Mouse (Mus musculus): ENCODE data around the gene Sertad2. TPM values are rescaled to one million over a fixed set of nuclear protein-coding genes. Genes with fewer than 3 reads are reported as not detected.

The Sertad2 gene
- polyA plus RNA-seq, 1 experiment from 2014 or later, result 32.1 TPM

GRCm38 (mm10) chr11:20552758-20553673 is 10.0 kb downstream of the Sertad2 start:
- no peak overlapping the region for H3K9ac ChIP-seq (ENCODE audit: low read depth, low read length)
- no peaks in the 10 kb centered on the region for H3K36me3 ChIP-seq (ENCODE audit: control insufficient read depth, insufficient read depth, low read length)
- H3K4me2 ChIP-seq (ENCODE audit: low read depth, low read length), result no peak overlapping the region
- no peak overlapping the region for H3K27ac ChIP-seq (replicated peaks; ENCODE audit: low read depth, low read length)
- WGBS, result 74% methylated on average over 8 of the region's 8 CpGs
- no peaks in the 10 kb centered on the region for H3K27me3 ChIP-seq (replicated peaks; ENCODE audit: control insufficient read depth, insufficient read depth, low read length)
- no peak overlapping the region for H3K4me3 ChIP-seq (ENCODE audit: low read depth, low read length)
- H3K9me3 ChIP-seq (ENCODE audit: control insufficient read depth, low read length), result no peaks in the 10 kb centered on the region
- ATAC-seq (ENCODE audit: low read depth) (no peak), DNase-seq (ENCODE audit: low spot score) (no peak)
- no peaks in the 10 kb centered on the region for H3K4me1 ChIP-seq (ENCODE audit: control insufficient read depth, insufficient read depth, low read length)

DNA sequence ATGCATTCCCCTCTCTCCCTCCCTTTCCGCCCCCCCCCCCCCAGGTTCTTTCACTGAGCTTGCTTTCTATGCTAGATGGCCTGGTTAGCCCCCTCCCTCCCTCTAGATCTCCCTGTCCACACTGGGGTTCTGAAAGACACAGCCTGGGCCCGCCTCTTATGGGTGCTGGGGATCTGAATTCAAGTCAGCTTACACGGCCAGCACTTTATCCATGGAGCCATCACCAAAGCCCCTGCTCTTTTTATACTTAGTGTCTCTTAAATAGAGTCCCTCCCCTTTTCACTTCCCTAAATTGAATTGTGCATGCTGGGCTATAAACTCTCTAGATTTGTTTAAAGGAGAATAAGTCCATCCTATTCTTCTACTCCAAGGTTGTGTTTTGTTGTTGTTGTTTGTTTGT is 12.6 kb downstream of the Sertad2 start:
- Histone ChIP-seq H3K4me3 (ENCODE audit: low read depth, low read length) (no peak overlapping the region), H3K9ac (ENCODE audit: low read depth, low read length) (no peak overlapping the region), H3K9me3 (ENCODE audit: control insufficient read depth, low read length) (no peaks in the 10 kb centered on the region), H3K27ac (replicated peaks; ENCODE audit: low read depth, low read length) (no peak overlapping the region), H3K4me1 (ENCODE audit: control insufficient read depth, insufficient read depth, low read length) (peaks cover 12% of the 10 kb centered on the region), H3K4me2 (ENCODE audit: low read depth, low read length) (no peak overlapping the region), H3K36me3 (ENCODE audit: control insufficient read depth, insufficient read depth, low read length) (no peaks in the 10 kb centered on the region), H3K27me3 (replicated peaks; ENCODE audit: control insufficient read depth, insufficient read depth, low read length) (no peaks in the 10 kb centered on the region)
- ATAC-seq (ENCODE audit: low read depth), result no peak
- WGBS, result 84% methylated on average over 2 of the region's 3 CpGs
- DNase-seq (ENCODE audit: low spot score), result no peak

DNA sequence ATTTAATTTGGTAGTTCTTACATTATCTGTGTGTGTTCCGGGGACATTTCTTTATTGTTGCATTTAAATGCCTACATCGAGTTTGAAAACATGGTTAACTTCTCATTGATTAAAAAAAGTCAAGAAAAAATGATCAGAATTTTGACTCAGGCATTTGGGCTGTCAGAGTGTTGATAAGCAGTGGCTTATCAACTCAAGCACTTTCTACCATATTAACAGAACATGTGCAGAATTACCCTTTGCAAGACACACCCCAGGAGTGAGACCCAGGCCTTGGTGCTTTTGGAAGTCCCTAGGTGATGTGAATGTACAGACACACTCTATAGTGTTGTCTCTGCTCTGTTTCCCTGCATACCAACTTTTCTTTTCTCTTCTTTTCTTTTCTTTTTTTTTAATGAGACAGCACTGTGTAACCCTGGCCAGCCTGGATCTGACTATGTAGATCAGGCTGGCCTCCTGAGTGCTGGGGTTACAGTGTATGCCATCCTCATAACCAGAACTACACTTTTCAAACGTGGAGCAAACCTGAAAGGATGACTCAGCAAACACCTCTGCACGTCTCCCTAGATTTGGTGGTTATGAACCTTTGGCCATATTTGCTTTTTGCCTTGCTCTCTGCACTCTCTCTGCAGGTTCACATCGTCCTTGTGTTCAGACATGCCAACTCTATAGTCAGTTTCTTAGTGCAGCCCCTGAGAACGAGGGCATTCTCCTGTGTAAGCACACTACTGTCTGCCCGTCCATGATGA is 13.3 kb downstream of the Sertad2 start:
- H3K9me3 ChIP-seq (ENCODE audit: control insufficient read depth, low read length), result no peaks in the 10 kb centered on the region
- WGBS, result 74% methylated on average over 7 of the region's 7 CpGs

GRCm38 (mm10) chr11:20559236-20559950 is 16.3 kb downstream of the Sertad2 start:
- H3K4me2 ChIP-seq (ENCODE audit: low read depth, low read length), result no peak overlapping the region
- H3K9me3 ChIP-seq (ENCODE audit: control insufficient read depth, low read length), result no peaks in the 10 kb centered on the region
- no peak for ATAC-seq (ENCODE audit: low read depth)
- H3K27me3 ChIP-seq (replicated peaks; ENCODE audit: control insufficient read depth, insufficient read depth, low read length), result no peaks in the 10 kb centered on the region
- H3K36me3 ChIP-seq (ENCODE audit: control insufficient read depth, insufficient read depth, low read length), result no peaks in the 10 kb centered on the region
- peaks cover 17% of the 10 kb centered on the region for H3K4me1 ChIP-seq (ENCODE audit: control insufficient read depth, insufficient read depth, low read length)
- WGBS, result 54% methylated on average over 11 of the region's 11 CpGs
- H3K27ac ChIP-seq (replicated peaks; ENCODE audit: low read depth, low read length), result no peak overlapping the region
- H3K9ac ChIP-seq (ENCODE audit: low read depth, low read length), result no peak overlapping the region
- no peak overlapping the region for H3K4me3 ChIP-seq (ENCODE audit: low read depth, low read length)
- no peak for DNase-seq (ENCODE audit: low spot score)

More for the DNA sequence above, 13.3 kb downstream of the Sertad2 start:
- Histone ChIP-seq H3K4me3 (ENCODE audit: low read depth, low read length) (no peak overlapping the region), H3K27ac (replicated peaks; ENCODE audit: low read depth, low read length) (no peak overlapping the region), H3K4me1 (ENCODE audit: control insufficient read depth, insufficient read depth, low read length) (peaks cover 13% of the 10 kb centered on the region), H3K4me2 (ENCODE audit: low read depth, low read length) (no peak overlapping the region), H3K9ac (ENCODE audit: low read depth, low read length) (no peak overlapping the region), H3K36me3 (ENCODE audit: control insufficient read depth, insufficient read depth, low read length) (no peaks in the 10 kb centered on the region), H3K27me3 (replicated peaks; ENCODE audit: control insufficient read depth, insufficient read depth, low read length) (no peaks in the 10 kb centered on the region)
- DNase-seq (ENCODE audit: low spot score) (no peak), ATAC-seq (ENCODE audit: low read depth) (no peak)

GRCm38 (mm10) chr11:20559951-20560642 is 17.0 kb downstream of the Sertad2 start:
- Histone ChIP-seq H3K4me3 (ENCODE audit: low read depth, low read length) (no peak overlapping the region), H3K36me3 (ENCODE audit: control insufficient read depth, insufficient read depth, low read length) (no peaks in the 10 kb centered on the region), H3K4me2 (ENCODE audit: low read depth, low read length) (0 out of 2 replicates have a peak overlapping the region, but pooled peaks have one; percentile 13), H3K27me3 (replicated peaks; ENCODE audit: control insufficient read depth, insufficient read depth, low read length) (no peaks in the 10 kb centered on the region), H3K9me3 (ENCODE audit: control insufficient read depth, low read length) (no peaks in the 10 kb centered on the region), H3K4me1 (ENCODE audit: control insufficient read depth, insufficient read depth, low read length) (peaks cover 17% of the 10 kb centered on the region), H3K9ac (ENCODE audit: low read depth, low read length) (no peak overlapping the region), H3K27ac (replicated peaks; ENCODE audit: low read depth, low read length) (no peak overlapping the region)
- no peak for ATAC-seq (ENCODE audit: low read depth)
- 55% methylated on average over 10 of the region's 10 CpGs for WGBS
- no peak for DNase-seq (ENCODE audit: low spot score)

DNA sequence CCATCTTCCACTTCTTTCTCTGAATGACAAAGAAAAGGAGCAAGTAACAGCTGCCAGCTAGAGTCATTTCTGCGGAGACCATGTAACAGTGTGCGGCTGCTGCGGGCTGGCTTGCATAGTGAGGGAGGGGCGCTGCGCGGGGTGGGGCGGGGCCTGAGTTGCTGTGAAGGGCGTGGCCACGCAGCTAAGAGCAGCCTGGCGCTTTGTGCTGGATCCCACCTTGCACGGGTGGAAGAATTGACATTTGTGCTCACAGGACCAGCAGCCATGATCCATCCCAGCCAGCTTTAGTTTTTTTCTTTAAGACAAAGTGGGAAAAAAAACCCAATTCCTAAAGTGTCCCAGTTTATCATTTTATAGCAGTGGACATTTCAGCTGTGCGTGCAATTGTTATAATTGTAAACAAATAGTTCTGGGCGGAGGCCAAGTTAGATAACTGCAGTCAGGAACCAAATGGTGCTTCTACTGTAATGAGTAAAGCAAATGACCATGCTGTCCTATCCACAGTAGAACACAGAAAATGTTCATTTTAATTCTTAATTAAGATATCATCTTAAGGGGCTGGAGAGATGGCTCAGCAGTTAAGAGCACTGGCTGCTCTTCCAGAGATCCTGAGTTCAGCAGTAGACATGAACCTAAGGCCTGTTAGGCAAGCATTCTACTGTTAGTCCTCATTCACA is 18.4 kb downstream of the Sertad2 start:
- WGBS, result 10% methylated on average over 13 of the region's 13 CpGs
- Histone ChIP-seq H3K27me3 (replicated peaks; ENCODE audit: control insufficient read depth, insufficient read depth, low read length) (no peaks in the 10 kb centered on the region), H3K4me2 (ENCODE audit: low read depth, low read length) (peak overlapping the region; percentile 51), H3K27ac (replicated peaks; ENCODE audit: low read depth, low read length) (0 out of 2 replicates have a peak overlapping the region, but pooled peaks have one; percentile 29), H3K4me1 (ENCODE audit: control insufficient read depth, insufficient read depth, low read length) (peaks cover 17% of the 10 kb centered on the region), H3K36me3 (ENCODE audit: control insufficient read depth, insufficient read depth, low read length) (no peaks in the 10 kb centered on the region), H3K9me3 (ENCODE audit: control insufficient read depth, low read length) (no peaks in the 10 kb centered on the region), H3K4me3 (ENCODE audit: low read depth, low read length) (peak overlapping the region; percentile 19), H3K9ac (ENCODE audit: low read depth, low read length) (peak overlapping the region; percentile 46; the same call in 1 of the 2 replicates)
- DNase-seq (ENCODE audit: low spot score), result peak; percentile 88
- ATAC-seq (ENCODE audit: low read depth), result peak; percentile 96

DNA sequence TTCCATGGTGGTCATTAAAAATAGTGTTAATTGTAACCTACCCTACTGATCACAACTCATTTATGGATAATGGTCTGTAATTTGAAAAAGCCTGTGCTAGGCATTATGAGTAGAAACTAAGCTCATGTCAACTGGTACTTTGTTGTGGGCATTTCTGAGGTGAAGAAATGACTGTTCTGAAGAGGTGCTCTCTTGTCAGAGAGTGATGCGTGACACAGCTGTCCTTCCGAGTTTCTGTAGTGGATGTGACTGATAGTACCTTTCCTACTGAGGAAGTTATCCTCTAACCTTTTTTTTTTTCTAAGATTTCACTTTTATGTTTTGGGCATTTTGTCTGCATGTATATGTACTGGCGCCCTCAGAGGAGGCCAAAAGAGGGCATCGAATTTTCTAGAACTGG is 22.0 kb downstream of the Sertad2 start:
- Histone ChIP-seq H3K36me3 (ENCODE audit: control insufficient read depth, insufficient read depth, low read length) (no peaks in the 10 kb centered on the region), H3K9ac (ENCODE audit: low read depth, low read length) (no peak overlapping the region), H3K27ac (replicated peaks; ENCODE audit: low read depth, low read length) (no peak overlapping the region), H3K4me2 (ENCODE audit: low read depth, low read length) (no peak overlapping the region), H3K4me3 (ENCODE audit: low read depth, low read length) (no peak overlapping the region), H3K27me3 (replicated peaks; ENCODE audit: control insufficient read depth, insufficient read depth, low read length) (no peaks in the 10 kb centered on the region), H3K4me1 (ENCODE audit: control insufficient read depth, insufficient read depth, low read length) (peaks cover 10% of the 10 kb centered on the region), H3K9me3 (ENCODE audit: control insufficient read depth, low read length) (no peaks in the 10 kb centered on the region)
- DNase-seq (ENCODE audit: low spot score), result no peak
- 91% methylated on average over 4 of the region's 4 CpGs for WGBS
- ATAC-seq (ENCODE audit: low read depth), result no peak

All from embryonic facial prominence, embryonic 14.5 days (tissue).